Mouse (Mus musculus) C2C12 (cell line): ENCODE data around the gene Dhrs9.

Source experiments
- CEBPB ChIP-seq: IDR thresholded peaks from one replicate; pipeline ENCODE4 v1.6.1; 2011; ENCODE audit warnings: low read depth, mild to moderate bottlenecking, control low read depth, moderate library complexity
- CTCF ChIP-seq: IDR thresholded peaks from one replicate; pipeline ENCODE4 v1.5.1; 2011; ENCODE audit not compliant: control insufficient read depth, insufficient read depth, insufficient read length
- MAX ChIP-seq: IDR thresholded peaks from one replicate; pipeline ENCODE4 v1.6.1; 2011; ENCODE audit warnings: mild to moderate bottlenecking, control low read depth
- MYOD1 ChIP-seq: IDR thresholded peaks from one replicate; pipeline ENCODE4 v1.6.1; 2011; ENCODE audit warnings: low read depth; ENCODE audit not compliant: control insufficient read depth, insufficient read length
- USF1 ChIP-seq: IDR thresholded peaks from one replicate; pipeline ENCODE4 v1.6.1; 2011; ENCODE audit warnings: low read depth, mild to moderate bottlenecking, control low read depth, moderate library complexity

GRCm38 (mm10) chr2:69428116-69428515 is 47.9 kb downstream of the Dhrs9 start:
- TF ChIP-seq CTCF (peak; percentile 51), MYOD1 (no peak), USF1 (no peak), CEBPB (no peak), MAX (no peak)
